Mouse (Mus musculus) gastrocnemius, adult 2 months (tissue): ENCODE measurements at regions not wholly inside any gene's neighbourhood (a gene's known extent, or its start where the extent isn't known, plus 50 kb on each side); places are given as distances from the start of the nearest gene placed in this dataset. TPM values are rescaled to one million over a fixed set of nuclear protein-coding genes. Genes with fewer than 3 reads are reported as not detected.
"Not testable (repeated sequence)": the region's sequence is repeated elsewhere in the genome, so short reads cannot be mapped to it uniquely, and the experiment has no call there.

Source experiments
- DNase-seq: peaks from one replicate; pipeline ENCODE4 v3.0.0; 2022
- H3K27ac ChIP-seq: fragments of 200-600 bp; 2 replicates; pipeline ENCODE4 v1.8.1; 2022; ENCODE audit warnings: mild to moderate bottlenecking
- H3K4me3 ChIP-seq: fragments of 200-600 bp; 2 replicates; pipeline ENCODE4 v1.8.1; 2022; ENCODE audit warnings: mild to moderate bottlenecking, moderate library complexity
- CTCF ChIP-seq: fragments of 200-600 bp; IDR thresholded peaks from 2 replicates; pipeline ENCODE4 v1.8.1; 2022; ENCODE audit warnings: antibody characterized with exemption, mild to moderate bottlenecking, moderate library complexity
- intact Hi-C: fragments of 180-260 bp; cut with DNase I; formaldehyde crosslinking; loops from one replicate; pipeline ENCODE4 v1.15.1; 2025
- microRNA-seq: library from miRNA; unstranded; fragments of <30 nt; microRNA quantifications from one replicate; pipeline ENCODE4 v1.2.0, GENCODE M21; 2021

GRCm38 (mm10) chr8:34275977-34276660 lies 164.6 kb upstream of the Gm10131 start:
- no peak for TF ChIP-seq CTCF
- no peak overlapping the region for H3K4me3 ChIP-seq
- intact Hi-C loops = no loop called here
- DNase-seq = no peak
- H3K27ac ChIP-seq = no peak overlapping the region

GRCm38 (mm10) chr8:34274796-34275195 lies 163.3 kb upstream of the Gm10131 start:
- DNase-seq, intact Hi-C loops, H3K4me3 ChIP-seq, H3K27ac ChIP-seq: not testable (repeated sequence)

GRCm38 (mm10) chr8:34274171-34274570 lies 162.6 kb upstream of the Gm10131 start:
- no peak for TF ChIP-seq CTCF
- no peak overlapping the region for H3K4me3 ChIP-seq
- no peak overlapping the region for H3K27ac ChIP-seq
- no peak for DNase-seq
- intact Hi-C loops = no loop called here

GRCm38 (mm10) chr8:34269848-34270247 lies 158.3 kb upstream of the Gm10131 start:
- no peak for TF ChIP-seq CTCF
- Histone ChIP-seq H3K4me3 (no peak overlapping the region), H3K27ac (no peak overlapping the region)
- intact Hi-C loops = no loop called here
- DNase-seq = no peak

GRCm38 (mm10) chr8:34268806-34269520 lies 157.4 kb upstream of the Gm10131 start:
- Histone ChIP-seq H3K27ac (no peak overlapping the region), H3K4me3 (no peak overlapping the region)
- DNase-seq = no peak
- TF ChIP-seq CTCF = peak; percentile 45
- intact Hi-C loops = no loop called here

- Histone ChIP-seq H3K27ac (0 out of 2 replicates have a peak overlapping the region, but pooled peaks have one; percentile 16), H3K4me3 (no peak overlapping the region)
- DNase-seq = no peak
- intact Hi-C loops = no loop called here
- no peak for TF ChIP-seq CTCF
Observed at GRCm38 (mm10) chr8:34254978-34255377, 143.4 kb upstream of the Gm10131 start.

- intact Hi-C loops = no loop called here
- DNase-seq = no peak
- TF ChIP-seq CTCF = no peak
Observed at GRCm38 (mm10) chr8:34251934-34252333, 140.4 kb upstream of the Gm10131 start.

GRCm38 (mm10) chr8:34239346-34239900 lies 127.9 kb upstream of the Gm10131 start:
- TF ChIP-seq CTCF = no peak
- Histone ChIP-seq H3K4me3 (no peak overlapping the region), H3K27ac (no peak overlapping the region)
- intact Hi-C loops = no loop called here
- no peak for DNase-seq

More at GRCm38 (mm10) chr8:34251934-34252333, 140.4 kb upstream of the Gm10131 start:
- no peak overlapping the region for H3K27ac ChIP-seq
- no peak overlapping the region for H3K4me3 ChIP-seq

GRCm38 (mm10) chr8:34233705-34234104 lies 122.2 kb upstream of the Gm10131 start:
- intact Hi-C loops = no loop called here
- no peak for DNase-seq
- no peak for TF ChIP-seq CTCF
- no peak overlapping the region for H3K27ac ChIP-seq
- H3K4me3 ChIP-seq = no peak overlapping the region

GRCm38 (mm10) chr8:34229477-34229876 lies 117.9 kb upstream of the Gm10131 start:
- Histone ChIP-seq H3K4me3 (no peak overlapping the region), H3K27ac (no peak overlapping the region)
- TF ChIP-seq CTCF = no peak
- intact Hi-C loops = no loop called here
- DNase-seq = no peak

GRCm38 (mm10) chr8:34225011-34225890 lies 113.7 kb upstream of the Gm10131 start:
- Histone ChIP-seq H3K4me3 (no peak overlapping the region), H3K27ac (no peak overlapping the region)
- DNase-seq = no peak
- intact Hi-C loops = no loop called here
- TF ChIP-seq CTCF = no peak

GRCm38 (mm10) chr8:34222187-34222586 lies 110.7 kb upstream of the Gm10131 start:
- intact Hi-C loops = no loop called here
- no peak for DNase-seq
- H3K27ac ChIP-seq = no peak overlapping the region
- no peak for TF ChIP-seq CTCF
- H3K4me3 ChIP-seq = no peak overlapping the region

Small RNA genes in the stretch of these regions (microRNA-seq; reads per million reads assigned to microRNA genes)
- gene Gm23177 = not detected
